In the genomic region with DNA sequence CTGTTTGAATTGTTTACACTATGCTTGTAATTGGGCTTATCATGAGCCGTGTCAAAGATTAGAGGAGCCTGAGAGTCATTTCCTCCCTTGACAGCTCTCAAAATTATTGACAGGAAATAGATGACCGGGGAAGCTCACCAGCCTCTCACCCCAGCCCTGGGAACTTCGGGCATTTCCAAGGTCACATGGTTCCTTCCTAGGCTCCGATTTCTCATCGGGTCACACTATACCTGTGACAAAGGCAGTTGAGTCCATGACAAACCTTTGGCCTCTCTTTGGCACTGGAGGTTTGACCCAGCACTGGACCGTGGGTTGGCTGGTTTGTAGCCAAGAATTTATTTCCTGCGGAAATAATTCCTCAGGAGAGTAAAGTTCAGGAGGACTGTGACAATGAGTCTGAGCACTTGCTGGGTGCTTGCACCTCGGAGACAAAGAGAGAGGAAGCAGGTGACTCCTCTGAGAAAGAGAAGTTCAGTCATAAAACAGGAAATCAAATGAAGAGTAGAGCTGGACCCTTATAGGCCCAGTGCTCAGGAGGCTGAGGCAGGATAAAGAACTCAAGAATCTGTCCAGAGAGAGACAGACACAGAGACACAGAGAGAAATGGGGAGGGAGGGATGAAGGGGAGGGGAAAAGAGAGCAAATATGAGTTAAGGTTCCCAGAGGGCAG, we compare ENCODE assay signal across 18 mouse cellular contexts. TPM values are rescaled to one million over a fixed set of nuclear protein-coding genes. Genes with fewer than 3 reads are reported as not detected.
DNase-seq lines count a peak whose midpoint lies in the region; ATAC-seq lines count a peak whose summit lies in the region.
"Had no signal": no experiment of that assay in that cellular context is flagged by ENCODE, and none has a peak within 500 bp of the region (broad histone marks: within the 10 kb centered on the region; RNA-seq: fewer than 3 reads in every experiment).

No protein-coding gene starts in this region.

- no peak overlapping the region for H3K9ac ChIP-seq in liver, embryonic 12.5 days
- no peak overlapping the region for H3K9ac ChIP-seq in liver, embryonic 11.5 days (ENCODE audit: low read depth, low read length)
- no peak overlapping the region for H3K9ac ChIP-seq in liver, embryonic 15.5 days
- H3K9ac ChIP-seq: liver, embryonic 13.5 days; neural tube, embryonic 12.5 days had no signal

- no peak overlapping the region for H3K4me3 ChIP-seq in liver, embryonic 12.5 days
- no peak overlapping the region for H3K4me3 ChIP-seq in liver, embryonic 11.5 days (ENCODE audit: low read depth, low read length)
- no peak overlapping the region for H3K4me3 ChIP-seq in liver, embryonic 15.5 days (replicated peaks)
- H3K4me3 ChIP-seq: heart, adult 2 months; liver, embryonic 13.5 days; megakaryocyte, embryonic 14.5 days; neural tube, embryonic 12.5 days had no signal

- no peak overlapping the region for H3K4me2 ChIP-seq in liver, embryonic 12.5 days
- H3K4me2 ChIP-seq in liver, embryonic 11.5 days, result no peak overlapping the region
- H3K4me2 ChIP-seq in liver, embryonic 15.5 days, result no peak overlapping the region
- H3K4me2 ChIP-seq: liver, embryonic 13.5 days; neural tube, embryonic 12.5 days had no signal

- H3K36me3 ChIP-seq in liver, embryonic 12.5 days, result no peaks in the 10 kb centered on the region
- H3K36me3 ChIP-seq in liver, embryonic 11.5 days (ENCODE audit: control insufficient read depth, insufficient read depth, low read length), result no peaks in the 10 kb centered on the region
- H3K36me3 ChIP-seq in liver, embryonic 15.5 days (replicated peaks), result no peaks in the 10 kb centered on the region
- H3K36me3 ChIP-seq: liver, embryonic 13.5 days; neural tube, embryonic 12.5 days had no signal

- H3K27me3 ChIP-seq in liver, embryonic 12.5 days (replicated peaks), result no peaks in the 10 kb centered on the region
- no peaks in the 10 kb centered on the region for H3K27me3 ChIP-seq in liver, embryonic 11.5 days (replicated peaks; ENCODE audit: control insufficient read depth, insufficient read depth, low read length)
- H3K27me3 ChIP-seq in liver, embryonic 15.5 days, result no peaks in the 10 kb centered on the region
- H3K27me3 ChIP-seq: liver, embryonic 13.5 days; neural tube, embryonic 12.5 days had no signal

- DNase-seq in adrenal gland, adult (ENCODE audit: inconsistent age in 2 of 2, low spot score in 1 of 2), result peak; percentile 55 to 74
- no peak for DNase-seq in adrenal gland, postnatal 4 days (ENCODE audit: low spot score in 2 of 2)
- no peak for DNase-seq in liver, embryonic 11.5 days (ENCODE audit: low spot score)
- peak; percentile 84 for DNase-seq in kidney, adult 9 months
- DNase-seq in spleen, postnatal 10 days (ENCODE audit: low spot score in 2 of 2), result no peak
- DNase-seq in gastrocnemius, postnatal 25 days, result no peak
- DNase-seq: cerebellum, postnatal 10 days; embryo, embryonic 11 days; heart, adult 2 months; heart, postnatal 14 days; liver, embryonic 13.5 days; right cerebral cortex, postnatal 14 days had no signal

- ATAC-seq in liver, embryonic 12.5 days, result 0 out of 2 replicates have a peak, but pooled peaks have one; percentile 37
- ATAC-seq in liver, embryonic 11.5 days (replicated peaks; ENCODE audit: low FRiP score), result no peak
- ATAC-seq in liver, embryonic 15.5 days (ENCODE audit: insufficient read depth), result peak; percentile 49; the same call in 1 of the 2 replicates
- ATAC-seq: forebrain, embryonic 14.5 days; hindbrain, postnatal 0 days had no signal

- H3K9me3 ChIP-seq in liver, embryonic 12.5 days (replicated peaks), result no peaks in the 10 kb centered on the region
- H3K9me3 ChIP-seq in liver, embryonic 11.5 days (ENCODE audit: control insufficient read depth, low read length), result no peaks in the 10 kb centered on the region
- H3K9me3 ChIP-seq in liver, embryonic 15.5 days (replicated peaks), result no peaks in the 10 kb centered on the region
- H3K9me3 ChIP-seq: liver, embryonic 13.5 days; megakaryocyte, embryonic 14.5 days; neural tube, embryonic 12.5 days had no signal

- H3K4me1 ChIP-seq in liver, embryonic 12.5 days, result no peaks in the 10 kb centered on the region
- H3K4me1 ChIP-seq in liver, embryonic 11.5 days (replicated peaks; ENCODE audit: control insufficient read depth, insufficient read depth, low read length), result no peaks in the 10 kb centered on the region
- no peaks in the 10 kb centered on the region for H3K4me1 ChIP-seq in liver, embryonic 15.5 days (replicated peaks)
- H3K4me1 ChIP-seq: liver, embryonic 13.5 days; neural tube, embryonic 12.5 days had no signal

- 35% methylated on average over 8 of the region's 8 CpGs for WGBS in liver, embryonic 12.5 days (ENCODE audit: insufficient replicate concordance)
- WGBS in liver, embryonic 11.5 days, result 55% methylated on average over 8 of the region's 8 CpGs
- WGBS in liver, embryonic 15.5 days (ENCODE audit: insufficient replicate concordance), result 26% methylated on average over 8 of the region's 8 CpGs

- no peak overlapping the region for H3K27ac ChIP-seq in liver, embryonic 12.5 days
- H3K27ac ChIP-seq in liver, embryonic 11.5 days (ENCODE audit: low read depth, low read length), result no peak overlapping the region
- no peak overlapping the region for H3K27ac ChIP-seq in liver, embryonic 15.5 days (replicated peaks)
- H3K27ac ChIP-seq: heart, adult 2 months; hindbrain, postnatal 0 days; liver, embryonic 13.5 days; neural tube, embryonic 12.5 days had no signal

RNA-seq across cellular contexts. Expression of gene Ehd3, which starts 17.2 kb away (rescaled TPM):
- 10 to 100 TPM; 43.6 to 49.5 TPM for total RNA-seq in adrenal gland, postnatal 4 days (2021)
- polyA plus RNA-seq in liver, embryonic 12.5 days (2016; fragmentation: Nextera tagmentation; extraction: Ambion mirVana), result 29.8 and 30.3 TPM in 2 replicates
- 42.2 and 44.4 TPM in 2 replicates for polyA plus RNA-seq in liver, embryonic 11.5 days (2014; fragmentation: Nextera tagmentation; extraction: Ambion mirVana)
- 18.3 and 20.7 TPM in 2 replicates for polyA plus RNA-seq in liver, embryonic 15.5 days (2015; fragmentation: Nextera tagmentation; extraction: Ambion mirVana)
- 1 to 10 TPM; 2.6 to 3.1 TPM for total RNA-seq in gastrocnemius, postnatal 25 days (2021)

Comparison
In these comparisons a context has a peak if more than half of its experiments do, and no peak if none do; other contexts are left out.
1. DNase-seq: peak in adrenal gland, adult (2 of 2) and kidney, adult 9 months (single experiment); none in adrenal gland, postnatal 4 days (0 of 2), liver, embryonic 11.5 days (single experiment), spleen, postnatal 10 days (0 of 2) and gastrocnemius, postnatal 25 days (single experiment).